8 mouse cellular contexts compared by ENCODE assay signal in the genomic region with DNA sequence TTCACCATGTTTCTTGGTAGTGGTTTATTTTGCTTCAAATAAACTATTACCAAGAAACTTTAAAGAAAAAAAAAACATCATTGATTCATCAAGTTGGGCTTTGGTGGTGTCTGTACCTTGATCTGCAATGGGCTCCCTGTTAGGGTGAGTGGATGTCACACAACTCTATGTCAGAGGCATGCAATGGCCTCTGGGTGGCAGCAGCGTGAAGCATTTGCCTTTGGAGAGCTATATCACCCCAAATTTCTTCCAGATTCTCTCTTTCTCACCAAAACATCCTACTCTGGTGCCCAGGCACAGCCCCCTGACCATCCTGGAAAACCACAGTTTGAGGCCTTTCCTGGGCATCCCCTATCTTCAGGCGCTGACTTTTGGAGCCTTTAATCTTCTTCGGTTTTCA. TPM values are rescaled to one million over a fixed set of nuclear protein-coding genes. Genes with fewer than 3 reads are reported as not detected.
A peak's percentile ranks its signal among the peaks of the same experiment; 100 is the strongest.
DNase-seq lines count a peak whose midpoint lies in the region; ATAC-seq lines count a peak whose summit lies in the region.

No protein-coding gene starts in this region.

- H3K9ac ChIP-seq in heart, embryonic 12.5 days, result no peak overlapping the region

- H3K27ac ChIP-seq in heart, embryonic 12.5 days (ENCODE audit: poor library complexity, severe bottlenecking), result no peak overlapping the region

- no peak overlapping the region for H3K4me2 ChIP-seq in heart, embryonic 12.5 days

- H3K27me3 ChIP-seq in heart, embryonic 12.5 days (replicated peaks), result no peaks in the 10 kb centered on the region

- DNase-seq in heart, adult 11 months, result peak; percentile 81
- DNase-seq in A20 (ENCODE audit: low read depth, low spot score), result peak; percentile 61
- peak; percentile 32 to 68 for DNase-seq in adrenal gland, adult (ENCODE audit: inconsistent age in 2 of 2, low spot score in 1 of 2)
- peak; percentile 79 for DNase-seq in embryo, embryonic 10.5 days (ENCODE audit: low spot score)
- DNase-seq in layer of hippocampus, adult 18-20 months (ENCODE audit: low spot score in 2 of 2), result peak; percentile 9 to 53

- no peak overlapping the region for H3K4me3 ChIP-seq in heart, embryonic 12.5 days

- WGBS in heart, embryonic 12.5 days, result 41% methylated on average over 3 of the region's 3 CpGs

- H3K36me3 ChIP-seq in heart, embryonic 12.5 days, result no peaks in the 10 kb centered on the region

- H3K9me3 ChIP-seq in heart, embryonic 12.5 days (replicated peaks), result no peaks in the 10 kb centered on the region

- H3K4me1 ChIP-seq in heart, embryonic 12.5 days (replicated peaks), result no peaks in the 10 kb centered on the region

- ATAC-seq in heart, embryonic 12.5 days (ENCODE audit: insufficient number of reproducible peaks, low FRiP score), result no peak
- ATAC-seq in megakaryocyte, adult 5-6 weeks (ENCODE audit: poor library complexity, severe bottlenecking), result peak; percentile 60
- ATAC-seq in erythroid progenitor cell, adult 5-6 weeks (replicated peaks; ENCODE audit: low FRiP score, poor library complexity, severe bottlenecking), result no peak

RNA-seq across cellular contexts. Expression of a gene that starts 33.0 kb away (rescaled TPM):
- 36.0 and 37.1 TPM in 2 replicates for polyA plus RNA-seq in heart, embryonic 12.5 days (2016; fragmentation: Nextera tagmentation; extraction: Ambion mirVana)
- 10 to 100 TPM; 49.0 to 49.3 TPM for total RNA-seq in layer of hippocampus, adult 18-20 months (2021)
- total RNA-seq in megakaryocyte, adult 5-6 weeks (2015), result 44.2 and 47.9 TPM in 2 replicates
- 37.6 and 41.2 TPM in 2 replicates for total RNA-seq in megakaryocyte, adult 5-6 weeks (2017)
- total RNA-seq in erythroid progenitor cell, adult 5-6 weeks (2015; ENCODE audit: low replicate concordance), result 22.3 and 33.1 TPM in 2 replicates
- 29.8 and 34.7 TPM in 2 replicates for total RNA-seq in erythroid progenitor cell, adult 5-6 weeks (2017; ENCODE audit: low replicate concordance)

Comparison
In these comparisons a context has a peak if more than half of its experiments do, and no peak if none do; other contexts are left out.
1. DNase-seq: peak in every context shown above with its lines; median percentile 81 in heart, adult 11 months; 79 in embryo, embryonic 10.5 days; 61 in A20; 50 in adrenal gland, adult; 31 in layer of hippocampus, adult 18-20 months.